Mouse (Mus musculus) forebrain, embryonic 16.5 days (tissue): ENCODE results near the gene Bcl6b. TPM values are rescaled to one million over a fixed set of nuclear protein-coding genes. Genes with fewer than 3 reads are reported as not detected.

Experiments
- ATAC-seq: fragments of 200-750 bp; cut with Nextera tagmentation; 2 replicates; pipeline ENCODE4 v1.8.0; 2017; ENCODE audit warnings: mild to moderate bottlenecking, moderate library complexity
- H3K27ac ChIP-seq: fragments of 300-500 bp; sonication (generic); 2 replicates; pipeline ENCODE4 v1.5.1; 2014; ENCODE audit warnings: low read length, control low read depth
- H3K27me3 ChIP-seq: fragments of 300-500 bp; sonication (generic); replicated peaks from 2 replicates; pipeline ENCODE4 v1.6.1; 2014; ENCODE audit warnings: low read length; ENCODE audit not compliant: control insufficient read depth, insufficient read depth
- H3K36me3 ChIP-seq: fragments of 300-500 bp; sonication (generic); 2 replicates; pipeline ENCODE4 v1.6.1; 2014; ENCODE audit not compliant: control insufficient read depth, insufficient read depth
- H3K4me1 ChIP-seq: fragments of 300-500 bp; sonication (generic); replicated peaks from 2 replicates; pipeline ENCODE4 v1.6.1; 2014; ENCODE audit warnings: low read length; ENCODE audit not compliant: control insufficient read depth, insufficient read depth
- H3K4me2 ChIP-seq: fragments of 300-500 bp; sonication (generic); 2 replicates; pipeline ENCODE4 v1.6.1; 2014; ENCODE audit warnings: mild to moderate bottlenecking, low read length, control low read depth
- H3K4me3 ChIP-seq: fragments of 300-500 bp; sonication (generic); replicated peaks from 2 replicates; pipeline ENCODE4 v1.5.1; 2014; ENCODE audit warnings: mild to moderate bottlenecking, low read length, control low read depth
- H3K9ac ChIP-seq: fragments of 300-500 bp; sonication (generic); replicated peaks from 2 replicates; pipeline ENCODE4 v1.6.1; 2014; ENCODE audit warnings: low read depth, low read length, control low read depth
- H3K9me3 ChIP-seq: fragments of 300-500 bp; sonication (generic); 2 replicates; pipeline ENCODE4 v1.6.1; 2016; ENCODE audit warnings: low read length; ENCODE audit not compliant: control insufficient read depth
- WGBS: fragments of 180-500 bp; shearing (Covaris S2); extraction: QIAGEN DNeasy Blood & Tissue Kit; methylation state at CpG from one replicate; pipeline ENCODE4 v1.1.7; 2014; 5-methylcytosine and 5-hydroxymethylcytosine counted together
- polyA plus RNA-seq: library from polyadenylated mRNA; unstranded; fragments of >200 nt; fragmentation: Nextera tagmentation; extraction: Ambion mirVana; gene quantifications from 2 replicates; pipeline ENCODE4 v1.2.1, GENCODE M21; 2015

The Bcl6b gene
- polyA plus RNA-seq, 1 experiment from 2014 or later: 6.9 TPM

DNA sequence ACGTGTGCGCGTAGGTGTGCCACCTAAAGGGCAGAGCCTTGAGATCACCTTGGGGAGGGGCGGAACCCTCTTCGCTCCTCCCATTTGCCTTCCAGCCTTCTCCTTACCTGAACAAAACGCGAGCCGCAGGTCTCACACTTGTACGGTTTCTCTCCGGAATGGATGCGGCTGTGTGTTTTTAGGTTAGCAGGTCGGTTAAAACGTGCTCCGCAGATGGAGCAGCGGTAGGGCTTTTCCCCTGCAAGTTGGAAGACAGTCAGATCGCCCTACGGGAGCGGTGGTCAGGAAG, 3.1 kb downstream of the Bcl6b start:
- H3K27ac ChIP-seq: no peak overlapping the region
- H3K4me2 ChIP-seq: peak overlapping the region; percentile 59
- H3K4me1 ChIP-seq: peaks cover 43% of the 10 kb centered on the region
- H3K4me3 ChIP-seq: peak overlapping the region; percentile 35
- H3K27me3 ChIP-seq: peaks cover 28% of the 10 kb centered on the region
- 5% methylated on average over 18 of the region's 18 CpGs for WGBS
- no peak for ATAC-seq
- no peaks in the 10 kb centered on the region for H3K36me3 ChIP-seq
- peak overlapping the region; percentile 50 for H3K9ac ChIP-seq
- no peaks in the 10 kb centered on the region for H3K9me3 ChIP-seq

- Histone ChIP-seq H3K4me2 (peak overlapping the region; percentile 59), H3K9ac (peak overlapping the region; percentile 50), H3K4me3 (peak overlapping the region; percentile 35), H3K27me3 (peaks cover 28% of the 10 kb centered on the region), H3K9me3 (no peaks in the 10 kb centered on the region), H3K27ac (no peak overlapping the region), H3K4me1 (peaks cover 45% of the 10 kb centered on the region), H3K36me3 (no peaks in the 10 kb centered on the region)
- ATAC-seq: no peak
- 20% methylated on average over 27 of the region's 27 CpGs for WGBS
Observed at GRCm38 (mm10) chr11:70225798-70226601, 3.6 kb downstream of the Bcl6b start.

- peaks cover 9% of the 10 kb centered on the region for H3K27me3 ChIP-seq
Observed at GRCm38 (mm10) chr11:70223724-70224123, 5.9 kb downstream of the Bcl6b start.

DNA sequence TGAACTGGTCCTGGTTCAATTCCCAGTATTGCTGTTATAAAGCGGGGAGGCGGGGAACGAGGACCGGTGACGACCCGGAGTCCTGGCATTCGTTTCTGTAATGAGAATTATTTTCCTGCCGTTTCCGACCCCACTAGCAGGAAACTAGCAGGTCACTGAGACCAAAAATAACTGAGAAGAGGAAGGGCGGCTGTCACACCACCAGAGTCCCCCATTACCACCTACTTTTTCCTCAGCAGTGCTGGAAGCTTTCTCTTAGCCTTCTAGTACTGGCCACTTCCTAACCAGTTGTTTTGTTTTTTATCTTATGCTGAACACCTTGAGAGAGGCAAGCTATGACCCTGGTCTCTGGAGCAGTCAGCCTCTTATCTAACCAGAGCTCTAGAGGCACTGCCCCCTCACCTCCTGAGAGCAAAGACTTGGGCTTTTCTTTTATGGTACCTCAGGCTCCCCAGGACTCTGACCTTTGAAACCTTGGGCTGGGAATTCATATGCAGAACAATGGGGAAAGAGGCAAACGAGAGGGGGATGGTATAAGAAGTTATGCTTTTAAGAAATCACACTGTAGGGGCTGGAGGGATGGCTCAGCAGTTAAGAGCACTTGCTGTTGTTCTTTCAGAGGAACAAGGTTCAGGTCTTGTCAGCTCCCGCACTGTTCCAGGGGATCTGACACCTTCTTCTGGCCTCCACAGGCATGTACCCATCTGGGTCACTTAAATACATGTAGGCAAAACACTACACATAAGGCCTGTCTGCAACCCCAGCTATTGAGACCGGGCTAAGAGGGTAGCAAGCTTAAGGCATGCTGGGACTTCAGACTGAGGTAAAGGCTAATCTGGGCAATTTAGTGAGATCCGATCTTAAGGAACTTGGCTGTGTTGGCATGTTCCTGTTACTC, 7.7 kb downstream of the Bcl6b start:
- Histone ChIP-seq H3K36me3 (peaks cover 4% of the 10 kb centered on the region; the same call in 1 of the 2 replicates), H3K27ac (peak overlapping the region; percentile 79), H3K4me1 (peaks cover 36% of the 10 kb centered on the region), H3K9me3 (no peaks in the 10 kb centered on the region), H3K9ac (peak overlapping the region; percentile 80), H3K4me2 (peak overlapping the region; percentile 84), H3K27me3 (peaks cover 4% of the 10 kb centered on the region), H3K4me3 (peak overlapping the region; percentile 68)
- WGBS: 10% methylated on average over 14 of the region's 14 CpGs
- ATAC-seq: no peak

More at GRCm38 (mm10) chr11:70223724-70224123, 5.9 kb downstream of the Bcl6b start:
- Histone ChIP-seq H3K4me3 (no peak overlapping the region), H3K27ac (no peak overlapping the region), H3K36me3 (no peaks in the 10 kb centered on the region), H3K4me1 (peaks cover 44% of the 10 kb centered on the region), H3K9ac (no peak overlapping the region), H3K4me2 (no peak overlapping the region), H3K9me3 (no peaks in the 10 kb centered on the region)
- ATAC-seq: no peak
- WGBS: 92% methylated on average over 9 of the region's 9 CpGs

- peaks cover 9% of the 10 kb centered on the region for H3K27me3 ChIP-seq
- peak within 1 kb of the TSS; percentile 91 for H3K27ac ChIP-seq
- ATAC-seq: peak; percentile 97
- H3K4me1 ChIP-seq: peaks cover 28% of the 10 kb centered on the region
- H3K9me3 ChIP-seq: no peaks in the 10 kb centered on the region
- H3K4me2 ChIP-seq: peak within 1 kb of the TSS; percentile 84
- peak within 1 kb of the TSS; percentile 80 for H3K9ac ChIP-seq
- under 1% methylated on average over 28 of the region's 28 CpGs for WGBS
- H3K36me3 ChIP-seq: peaks cover 4% of the 10 kb centered on the region; the same call in 1 of the 2 replicates
- H3K4me3 ChIP-seq: peak within 1 kb of the TSS; percentile 68
Observed at GRCm38 (mm10) chr11:70220731-70221602, 8.6 kb downstream of the Bcl6b start, which contains the start of gene Slc16a13. TSS of gene Slc16a13 (minus strand) at chr11:70221064.

GRCm38 (mm10) chr11:70220323-70220722, 9.3 kb downstream of the Bcl6b start:
- Histone ChIP-seq H3K9me3 (no peaks in the 10 kb centered on the region), H3K27ac (peak overlapping the region; percentile 91), H3K4me3 (peak overlapping the region; percentile 68), H3K4me1 (peaks cover 28% of the 10 kb centered on the region), H3K4me2 (peak overlapping the region; percentile 84), H3K27me3 (peaks cover 15% of the 10 kb centered on the region), H3K36me3 (peaks cover 4% of the 10 kb centered on the region; the same call in 1 of the 2 replicates), H3K9ac (peak overlapping the region; percentile 80)
- under 1% methylated on average over 24 of the region's 24 CpGs for WGBS
- ATAC-seq: no peak

DNA sequence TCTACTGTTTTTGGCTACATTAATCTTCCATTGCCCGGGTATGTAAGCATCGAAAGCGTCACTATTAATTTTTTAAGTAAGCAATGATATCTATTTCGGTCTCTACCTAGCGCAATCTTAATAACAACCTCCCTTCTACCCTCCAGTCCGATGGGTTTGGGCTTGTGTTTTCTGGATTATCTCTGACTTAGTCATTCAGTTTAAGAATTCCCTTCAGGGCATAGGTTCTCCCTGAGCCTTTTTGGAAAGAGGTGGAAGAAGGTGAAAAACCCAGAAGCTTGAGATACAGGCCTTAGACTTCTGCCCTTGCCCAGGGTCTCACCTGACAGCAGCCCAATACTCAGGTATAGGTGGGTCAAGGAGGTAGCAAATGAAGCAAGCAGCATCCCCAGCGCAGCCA, 9.7 kb downstream of the Bcl6b start:
- peaks cover 4% of the 10 kb centered on the region; the same call in 1 of the 2 replicates for H3K36me3 ChIP-seq
- H3K4me1 ChIP-seq: peaks cover 29% of the 10 kb centered on the region
- 60% methylated on average over 7 of the region's 7 CpGs for WGBS
- H3K4me3 ChIP-seq: peak overlapping the region; percentile 68
- H3K9ac ChIP-seq: peak overlapping the region; percentile 80
- H3K27me3 ChIP-seq: peaks cover 20% of the 10 kb centered on the region
- peak overlapping the region; percentile 84 for H3K4me2 ChIP-seq
- peak overlapping the region; percentile 91 for H3K27ac ChIP-seq
- H3K9me3 ChIP-seq: no peaks in the 10 kb centered on the region
- ATAC-seq: no peak

DNA sequence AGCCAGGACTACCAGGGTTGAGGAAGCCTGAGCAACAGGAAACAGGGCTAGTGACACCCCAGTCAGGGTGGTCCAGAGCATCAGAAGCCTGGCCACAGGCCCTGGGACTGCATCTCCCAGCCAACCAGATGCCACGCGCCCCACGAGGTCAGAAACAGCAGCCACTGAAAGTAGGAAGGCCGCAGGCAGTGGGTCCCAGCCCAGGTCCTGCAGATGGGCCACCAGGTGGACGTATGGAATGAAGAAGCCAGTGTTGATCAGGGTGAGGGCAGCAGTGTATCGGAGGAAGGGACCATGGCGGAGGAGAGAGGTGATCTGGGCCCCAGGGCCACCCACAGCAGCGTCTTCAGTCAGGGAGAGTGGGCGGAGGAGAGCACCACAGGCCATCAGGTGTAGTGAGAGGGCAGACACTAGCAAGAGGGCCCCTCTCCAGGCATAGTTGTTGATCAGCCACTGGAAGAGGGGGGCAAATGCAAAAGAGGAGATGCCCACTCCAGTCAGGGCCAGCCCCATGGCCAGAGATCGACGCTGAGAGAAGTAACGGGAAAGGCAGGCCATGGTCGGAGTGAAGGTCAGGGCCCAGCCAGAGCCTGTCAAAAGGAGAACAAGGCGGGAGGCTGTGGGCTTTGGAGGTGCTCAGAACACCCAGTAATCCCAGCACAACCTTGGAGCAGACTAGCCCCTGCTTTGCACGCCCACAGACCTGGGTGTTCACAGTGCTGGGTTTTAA, 10.7 kb downstream of the Bcl6b start:
- 0 out of 2 replicates have a peak overlapping the region, but pooled peaks have one; percentile 68 for H3K4me3 ChIP-seq
- no peaks in the 10 kb centered on the region for H3K9me3 ChIP-seq
- peaks cover 4% of the 10 kb centered on the region; the same call in 1 of the 2 replicates for H3K36me3 ChIP-seq
- peak overlapping the region; percentile 84 for H3K4me2 ChIP-seq
- no peak overlapping the region for H3K27ac ChIP-seq
- WGBS: 91% methylated on average over 15 of the region's 15 CpGs
- H3K27me3 ChIP-seq: peaks cover 29% of the 10 kb centered on the region
- no peak overlapping the region for H3K9ac ChIP-seq
- no peak for ATAC-seq
- peaks cover 39% of the 10 kb centered on the region for H3K4me1 ChIP-seq
